Mouse (Mus musculus): Measurements from ENCODE around the gene Psat1. TPM values are rescaled to one million over a fixed set of nuclear protein-coding genes. Genes with fewer than 3 reads are reported as not detected.

Psat1 gene
- total RNA-seq, 2 experiments from 2014 or later: 94.6 to 97.5 TPM

GRCm38 (mm10) chr19:15963011-15963695 is 16.0 kb upstream of the Psat1 start:
- no peak for DNase-seq (ENCODE audit: extremely low spot score in 1 of 2, low spot score in 2 of 2)
- Histone ChIP-seq H3K27ac (no peak overlapping the region), H3K4me3 (no peak overlapping the region)
- peak; percentile 30 for TF ChIP-seq CTCF (IDR thresholded peaks at IDR 0.05)
- intact Hi-C loops (cut with DNase I): no loop called here

- TF ChIP-seq CTCF (IDR thresholded peaks at IDR 0.05): no peak
- H3K4me3 ChIP-seq: no peak overlapping the region
- intact Hi-C loops (cut with DNase I): no loop called here
- no peak overlapping the region for H3K27ac ChIP-seq
- no peak for DNase-seq (ENCODE audit: extremely low spot score in 1 of 2, low spot score in 2 of 2)
Observed at GRCm38 (mm10) chr19:15962313-15962712, 15.2 kb upstream of the Psat1 start.

GRCm38 (mm10) chr19:15950225-15950624 is 3.1 kb upstream of the Psat1 start:
- no peak overlapping the region for H3K4me3 ChIP-seq
- no peak overlapping the region for H3K27ac ChIP-seq
- no peak for TF ChIP-seq CTCF (IDR thresholded peaks at IDR 0.05)
- DNase-seq (ENCODE audit: extremely low spot score in 1 of 2, low spot score in 2 of 2): no peak
- intact Hi-C loops (cut with DNase I): no loop called here

GRCm38 (mm10) chr19:15948867-15949266 is 1.7 kb upstream of the Psat1 start:
- TF ChIP-seq CTCF (IDR thresholded peaks at IDR 0.05): no peak
- DNase-seq (ENCODE audit: extremely low spot score in 1 of 2, low spot score in 2 of 2): no peak
- intact Hi-C loops (cut with DNase I): no loop called here
- Histone ChIP-seq H3K27ac (no peak overlapping the region), H3K4me3 (no peak overlapping the region)

GRCm38 (mm10) chr19:15948426-15948825 is 1.3 kb upstream of the Psat1 start:
- Histone ChIP-seq H3K27ac (no peak overlapping the region), H3K4me3 (no peak overlapping the region)
- intact Hi-C loops (cut with DNase I): no loop called here
- no peak for DNase-seq (ENCODE audit: extremely low spot score in 1 of 2, low spot score in 2 of 2)
- TF ChIP-seq CTCF (IDR thresholded peaks at IDR 0.05): no peak

- intact Hi-C loops (cut with DNase I): no loop called here
- H3K27ac ChIP-seq: no peak overlapping the region
- no peak for DNase-seq (ENCODE audit: extremely low spot score in 1 of 2, low spot score in 2 of 2)
Observed at GRCm38 (mm10) chr19:15946663-15947062, 474 bp downstream of the Psat1 start.

GRCm38 (mm10) chr19:15943117-15943423 is 4.1 kb downstream of the Psat1 start:
- intact Hi-C loops (cut with DNase I): no loop called here
- no peak for DNase-seq (ENCODE audit: extremely low spot score in 1 of 2, low spot score in 2 of 2)
- Histone ChIP-seq H3K4me3 (no peak overlapping the region), H3K27ac (no peak overlapping the region)
- TF ChIP-seq CTCF (IDR thresholded peaks at IDR 0.05): no peak

More at GRCm38 (mm10) chr19:15946663-15947062, 474 bp downstream of the Psat1 start:
- no peak for TF ChIP-seq CTCF (IDR thresholded peaks at IDR 0.05)
- H3K4me3 ChIP-seq: no peak overlapping the region

- H3K27ac ChIP-seq: no peak overlapping the region
- DNase-seq (ENCODE audit: extremely low spot score in 1 of 2, low spot score in 2 of 2): no peak
- intact Hi-C loops (cut with DNase I): no loop called here
- H3K4me3 ChIP-seq: no peak overlapping the region
- TF ChIP-seq CTCF (IDR thresholded peaks at IDR 0.05): no peak
Observed at GRCm38 (mm10) chr19:15942421-15943116, 4.6 kb downstream of the Psat1 start.

- no peak for DNase-seq (ENCODE audit: extremely low spot score in 1 of 2, low spot score in 2 of 2)
- no peak overlapping the region for H3K4me3 ChIP-seq
- intact Hi-C loops (cut with DNase I): no loop called here
- no peak overlapping the region for H3K27ac ChIP-seq
- no peak for TF ChIP-seq CTCF (IDR thresholded peaks at IDR 0.05)
Observed at GRCm38 (mm10) chr19:15941399-15941798, 5.7 kb downstream of the Psat1 start.

GRCm38 (mm10) chr19:15925719-15926045 is 21.5 kb downstream of the Psat1 start:
- H3K27ac ChIP-seq: peak overlapping the region; percentile 4; the same call in 1 of the 2 replicates
- peak; percentile 53 to 69 for DNase-seq (ENCODE audit: extremely low spot score in 1 of 2, low spot score in 2 of 2)
- intact Hi-C loops (cut with DNase I): loop anchor here (2.0 to 10.0 kb wide), 2 partner anchors 39 to 1321 kb away; no protein-coding TSS in a partner anchor
- peak overlapping the region; percentile 69; the same call in 1 of the 2 replicates for H3K4me3 ChIP-seq
- TF ChIP-seq CTCF (IDR thresholded peaks at IDR 0.05): no peak

- intact Hi-C loops (cut with DNase I): loop anchor here (2.0 to 10.0 kb wide), 2 partner anchors 40 to 1320 kb away; no protein-coding TSS in a partner anchor
- peak overlapping the region; percentile 80 for H3K27ac ChIP-seq
- H3K4me3 ChIP-seq: peak overlapping the region; percentile 69
- peak; percentile 84 to 86 for DNase-seq (ENCODE audit: extremely low spot score in 1 of 2, low spot score in 2 of 2)
- TF ChIP-seq CTCF (IDR thresholded peaks at IDR 0.05): no peak
Observed at GRCm38 (mm10) chr19:15924866-15925718, 22.0 kb downstream of the Psat1 start.

Measured in left cerebral cortex, adult 2 months (tissue).